Mouse (Mus musculus) stomach, postnatal 0 days (tissue): Measurements from ENCODE around the gene Pdzrn3. TPM values are rescaled to one million over a fixed set of nuclear protein-coding genes. Genes with fewer than 3 reads are reported as not detected.

Source experiments
- ATAC-seq: fragments of 200-750 bp; cut with Nextera tagmentation; 2 replicates; pipeline ENCODE4 v1.8.0; 2017; ENCODE audit not compliant: low FRiP score, low TSS enrichment
- DNase-seq: peaks from one replicate; pipeline ENCODE4 v3.0.0-alpha.2; 2016; ENCODE audit warnings: low spot score
- H3K27ac ChIP-seq: fragments of 300-500 bp; sonication (generic); replicated peaks from 2 replicates; pipeline ENCODE4 v1.5.1; 2014; ENCODE audit warnings: mild to moderate bottlenecking, control low read depth
- H3K27me3 ChIP-seq: fragments of 300-500 bp; sonication (generic); 2 replicates; pipeline ENCODE4 v1.6.1; 2014; ENCODE audit warnings: low read length; ENCODE audit not compliant: control insufficient read depth, insufficient read depth
- H3K36me3 ChIP-seq: fragments of 300-500 bp; sonication (generic); 2 replicates; pipeline ENCODE4 v1.6.1; 2014; ENCODE audit warnings: low read length, mixed read lengths; ENCODE audit not compliant: control insufficient read depth, insufficient read depth
- H3K4me1 ChIP-seq: fragments of 300-500 bp; sonication (generic); replicated peaks from 2 replicates; pipeline ENCODE4 v1.6.1; 2014; ENCODE audit warnings: antibody characterized with exemption; ENCODE audit not compliant: control insufficient read depth, insufficient read depth
- H3K4me2 ChIP-seq: fragments of 300-500 bp; sonication (generic); replicated peaks from 2 replicates; pipeline ENCODE4 v1.6.1; 2014; ENCODE audit warnings: low read depth, mild to moderate bottlenecking, control low read depth, moderate library complexity
- H3K4me3 ChIP-seq: fragments of 300-500 bp; sonication (generic); 2 replicates; pipeline ENCODE4 v1.5.1; 2014; ENCODE audit warnings: low read depth, low read length, control low read depth
- H3K9ac ChIP-seq: fragments of 300-500 bp; sonication (generic); 2 replicates; pipeline ENCODE4 v1.6.1; 2014; ENCODE audit warnings: mild to moderate bottlenecking, low read length, control low read depth, mixed read lengths
- H3K9me3 ChIP-seq: fragments of 300-500 bp; sonication (generic); 2 replicates; pipeline ENCODE4 v1.6.1; 2016; ENCODE audit warnings: low read length; ENCODE audit not compliant: control insufficient read depth
- CTCF ChIP-seq: IDR thresholded peaks from 2 replicates; pipeline ENCODE4 v1.5.1; 2016; ENCODE audit warnings: antibody characterized with exemption, low read depth, mild to moderate bottlenecking, moderate library complexity
- EP300 ChIP-seq: optimal IDR thresholded peaks from 2 replicates; pipeline ENCODE3; 2016; ENCODE audit warnings: antibody characterized with exemption
- WGBS: fragments of 180-500 bp; shearing (Covaris S2); extraction: QIAGEN DNeasy Blood & Tissue Kit; methylation state at CpG from one replicate; pipeline ENCODE4 v1.1.7; 2014; 5-methylcytosine and 5-hydroxymethylcytosine counted together
- polyA plus RNA-seq: library from polyadenylated mRNA; unstranded; fragments of >200 nt; fragmentation: Nextera tagmentation; extraction: Ambion mirVana; gene quantifications from 2 replicates; pipeline ENCODE4 v1.2.1, GENCODE M21; 2015

Gene Pdzrn3
- polyA plus RNA-seq, 1 experiment from 2014 or later, result 5.1 TPM

- WGBS, result 84% methylated on average over 7 of the region's 7 CpGs
- H3K27ac ChIP-seq, result no peak overlapping the region
- TF ChIP-seq EP300 (no peak), CTCF (no peak)
Measured at GRCm38 (mm10) chr6:101385490-101385889, 7.8 kb upstream of the Pdzrn3 start.

GRCm38 (mm10) chr6:101384958-101385357 lies 7.3 kb upstream of the Pdzrn3 start:
- H3K27ac ChIP-seq, result no peak overlapping the region
- no peak overlapping the region for H3K9ac ChIP-seq
- WGBS, result 73% methylated on average over 7 of the region's 7 CpGs
- DNase-seq, result no peak
- H3K27me3 ChIP-seq, result no peaks in the 10 kb centered on the region
- no peaks in the 10 kb centered on the region for H3K4me1 ChIP-seq
- no peaks in the 10 kb centered on the region for H3K9me3 ChIP-seq
- TF ChIP-seq CTCF, result no peak
- TF ChIP-seq EP300, result no peak
- no peak overlapping the region for H3K4me3 ChIP-seq
- no peak overlapping the region for H3K4me2 ChIP-seq
- no peaks in the 10 kb centered on the region for H3K36me3 ChIP-seq
- no peak for ATAC-seq

More at GRCm38 (mm10) chr6:101385490-101385889, 7.8 kb upstream of the Pdzrn3 start:
- no peak for DNase-seq
- no peak for ATAC-seq
- H3K4me1 ChIP-seq, result no peaks in the 10 kb centered on the region
- H3K4me2 ChIP-seq, result no peak overlapping the region
- H3K4me3 ChIP-seq, result no peak overlapping the region
- no peaks in the 10 kb centered on the region for H3K27me3 ChIP-seq
- H3K9ac ChIP-seq, result no peak overlapping the region
- H3K36me3 ChIP-seq, result no peaks in the 10 kb centered on the region
- no peaks in the 10 kb centered on the region for H3K9me3 ChIP-seq

- DNase-seq (no peak), ATAC-seq (no peak)
- Histone ChIP-seq H3K36me3 (no peaks in the 10 kb centered on the region), H3K9me3 (no peaks in the 10 kb centered on the region), H3K9ac (no peak overlapping the region), H3K4me1 (no peaks in the 10 kb centered on the region), H3K27me3 (no peaks in the 10 kb centered on the region), H3K4me2 (no peak overlapping the region), H3K4me3 (no peak overlapping the region), H3K27ac (no peak overlapping the region)
- WGBS, result 63% methylated on average over 6 of the region's 6 CpGs
- TF ChIP-seq CTCF (no peak), EP300 (no peak)
Measured at GRCm38 (mm10) chr6:101384476-101384875, 6.8 kb upstream of the Pdzrn3 start.

GRCm38 (mm10) chr6:101382891-101383290 lies 5.2 kb upstream of the Pdzrn3 start:
- no peaks in the 10 kb centered on the region for H3K36me3 ChIP-seq
- H3K27me3 ChIP-seq, result no peaks in the 10 kb centered on the region
- DNase-seq, result no peak
- no peak overlapping the region for H3K27ac ChIP-seq
- no peak overlapping the region for H3K4me2 ChIP-seq
- no peaks in the 10 kb centered on the region for H3K9me3 ChIP-seq
- 55% methylated on average over 4 of the region's 4 CpGs for WGBS
- H3K4me3 ChIP-seq, result no peak overlapping the region
- TF ChIP-seq CTCF (no peak), EP300 (no peak)
- no peak overlapping the region for H3K9ac ChIP-seq
- no peaks in the 10 kb centered on the region for H3K4me1 ChIP-seq
- ATAC-seq, result no peak

GRCm38 (mm10) chr6:101379546-101379945 lies 1.8 kb upstream of the Pdzrn3 start:
- Histone ChIP-seq H3K4me1 (no peaks in the 10 kb centered on the region), H3K27me3 (no peaks in the 10 kb centered on the region), H3K4me3 (no peak overlapping the region), H3K9ac (no peak overlapping the region), H3K9me3 (no peaks in the 10 kb centered on the region), H3K27ac (no peak overlapping the region), H3K4me2 (no peak overlapping the region), H3K36me3 (no peaks in the 10 kb centered on the region)
- ATAC-seq (no peak), DNase-seq (no peak)
- TF ChIP-seq EP300, result no peak
- no peak for TF ChIP-seq CTCF
- WGBS, result 62% methylated on average over 3 of the region's 3 CpGs

- Histone ChIP-seq H3K9me3 (no peaks in the 10 kb centered on the region), H3K4me1 (no peaks in the 10 kb centered on the region), H3K36me3 (no peaks in the 10 kb centered on the region), H3K4me3 (peak overlapping the region; percentile 61), H3K27ac (peak overlapping the region; percentile 91), H3K4me2 (peak overlapping the region; percentile 77), H3K9ac (peak overlapping the region; percentile 70), H3K27me3 (no peaks in the 10 kb centered on the region)
- under 1% methylated on average over 28 of the region's 29 CpGs for WGBS
- no peak for DNase-seq
- no peak for TF ChIP-seq CTCF
- TF ChIP-seq EP300, result no peak
- peak; percentile 78 for ATAC-seq
Measured at GRCm38 (mm10) chr6:101377935-101378609, 375 bp upstream of the Pdzrn3 start.
